8 mouse cellular contexts compared by ENCODE assay signal in genomic region chr6:50566141-50566996, GRCm38 (mm10). TPM values are rescaled to one million over a fixed set of nuclear protein-coding genes. Genes with fewer than 3 reads are reported as not detected.
A peak's percentile ranks its signal among the peaks of the same experiment; 100 is the strongest.
DNase-seq lines count a peak whose midpoint lies in the region; ATAC-seq lines count a peak whose summit lies in the region.

Gene Cycs, minus strand, starts transcription at chr6:50566538.

- peak within 1 kb of the TSS; percentile 79 for H3K27ac ChIP-seq in hindbrain, embryonic 11.5 days (ENCODE audit: low read depth, low read length)

- peak within 1 kb of the TSS; percentile 80 for H3K4me2 ChIP-seq in hindbrain, embryonic 11.5 days (replicated peaks; ENCODE audit: low read depth, low read length)

- peak; percentile 98 for DNase-seq in Muller cell, postnatal 12 days (ENCODE audit: inconsistent ontology term)
- peak; percentile 100 for DNase-seq in cerebellum, adult 9-11 months
- peak; percentile 98 to 100 for DNase-seq in frontal cortex, adult 2 months (ENCODE audit: extremely low spot score in 1 of 2, low spot score in 1 of 2)
- peak; percentile 100 for DNase-seq in hindbrain, embryonic 11.5 days (ENCODE audit: low spot score)
- peak; percentile 99 for DNase-seq in layer of hippocampus, postnatal 10 days (ENCODE audit: low spot score in 2 of 2)
- DNase-seq in lung, postnatal 10 days, result peak; percentile 100
- DNase-seq in ovary, postnatal 36 days (ENCODE audit: low spot score), result peak; percentile 99
- peak; percentile 98 for DNase-seq in thymus, postnatal 25 days

- H3K36me3 ChIP-seq in hindbrain, embryonic 11.5 days (ENCODE audit: control insufficient read depth, insufficient read depth, low read length), result no peaks in the 10 kb centered on the region

- H3K4me3 ChIP-seq in hindbrain, embryonic 11.5 days (ENCODE audit: low read depth, low read length), result peak within 1 kb of the TSS; percentile 66

- no peaks in the 10 kb centered on the region for H3K27me3 ChIP-seq in hindbrain, embryonic 11.5 days (ENCODE audit: control insufficient read depth, insufficient read depth, low read length)

- no peaks in the 10 kb centered on the region for H3K9me3 ChIP-seq in hindbrain, embryonic 11.5 days (ENCODE audit: control insufficient read depth, low read length)

- peak within 1 kb of the TSS; percentile 91 for H3K9ac ChIP-seq in hindbrain, embryonic 11.5 days (ENCODE audit: low read depth, low read length)

- WGBS in hindbrain, embryonic 11.5 days, result under 1% methylated on average over 78 of the region's 78 CpGs

- peak; percentile 99 for ATAC-seq in hindbrain, embryonic 11.5 days (ENCODE audit: low FRiP score)

- H3K4me1 ChIP-seq in hindbrain, embryonic 11.5 days (replicated peaks; ENCODE audit: control insufficient read depth, insufficient read depth, low read length), result no peaks in the 10 kb centered on the region

RNA-seq across cellular contexts. Expression of gene Cycs, which starts in this region (rescaled TPM):
- 68.8 and 69.5 TPM in 2 replicates for polyA plus RNA-seq in frontal cortex, adult 2 months (2012; rRNA removed)
- polyA plus RNA-seq in hindbrain, embryonic 11.5 days (2014; fragmentation: Nextera tagmentation; extraction: Ambion mirVana), result 75.6 and 75.9 TPM in 2 replicates
- total RNA-seq in layer of hippocampus, postnatal 10 days (2021), result 10 to 100 TPM; 48.4 to 51.7 TPM

Comparison
In these comparisons a context has a peak if more than half of its experiments do, and no peak if none do; other contexts are left out.
1. Peak in every context shown above with its lines: DNase-seq, ATAC-seq, H3K4me3 ChIP-seq and H3K27ac ChIP-seq.